Mouse (Mus musculus) myocyte (in vitro differentiated cells): ENCODE results near the gene Hp.

Experiments used
- E2F4 ChIP-seq: IDR thresholded peaks from one replicate; pipeline ENCODE4 v1.6.1; 2011; ENCODE audit warnings: mild to moderate bottlenecking, control low read depth, moderate library complexity; ENCODE audit not compliant: insufficient read depth
- POLR2AphosphoS2 ChIP-seq: IDR thresholded peaks from one replicate; pipeline ENCODE4 v1.6.1; 2011; ENCODE audit warnings: low read depth, control low read depth; ENCODE audit not compliant: insufficient read length

- no peak for TF ChIP-seq POLR2AphosphoS2
- TF ChIP-seq E2F4 = no peak
These were observed 27.3 kb downstream of the Hp start for GRCm38 (mm10) chr8:109551663-109552062.
